Mouse (Mus musculus) lung, postnatal 0 days (tissue): ENCODE results near the gene Ttc39b.

Experiments
- CTCF ChIP-seq: IDR thresholded peaks from 2 replicates; pipeline ENCODE4 v1.5.1; 2016; ENCODE audit warnings: antibody characterized with exemption, mild to moderate bottlenecking
- EP300 ChIP-seq: IDR thresholded peaks from 2 replicates; pipeline ENCODE4 v1.6.1; 2016; ENCODE audit warnings: antibody characterized with exemption, mild to moderate bottlenecking, control low read depth

GRCm38 (mm10) chr4:83233181-83234123, 90.6 kb downstream of the Ttc39b start:
- TF ChIP-seq CTCF (no peak), EP300 (no peak)
